Mouse (Mus musculus) bone marrow macrophage, adult 2 months (primary cell): Measurements from ENCODE around the gene Rnf5.

ENCODE experiments used
- CTCF ChIP-seq: IDR thresholded peaks from 2 replicates; pipeline ENCODE4 v1.5.1; 2012; ENCODE audit warnings: low read depth, mild to moderate bottlenecking, low read length, moderate library complexity
- POLR2A ChIP-seq: IDR thresholded peaks from 2 replicates; pipeline ENCODE4 v1.6.1; 2012; ENCODE audit warnings: mild to moderate bottlenecking, low read depth, low read length, borderline replicate concordance

DNA sequence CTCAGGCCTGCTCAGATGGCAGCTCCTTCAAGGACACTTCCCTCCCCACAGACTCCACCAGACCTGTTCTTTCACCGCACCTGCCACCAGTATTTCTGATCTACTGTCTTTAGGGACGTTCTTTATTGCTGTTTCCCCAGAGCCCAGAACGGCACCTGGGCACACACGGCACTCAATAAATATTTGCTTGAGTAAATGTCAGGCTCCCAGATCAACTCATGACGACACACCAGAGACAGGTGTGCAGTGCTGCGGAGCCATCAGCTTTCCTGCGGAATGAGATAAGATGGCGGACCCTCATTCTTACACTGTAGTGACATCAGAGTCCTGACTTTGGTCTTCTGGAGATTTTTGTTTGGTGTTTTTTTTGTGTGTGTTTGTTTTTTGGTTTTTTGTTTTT, 17.5 kb upstream of the Rnf5 start:
- TF ChIP-seq POLR2A (no peak), CTCF (no peak)
